Mouse (Mus musculus) T-helper 17 cell (primary cell): Measurements from ENCODE around the gene Fstl5.

Source experiments
- in situ Hi-C, 2 experiments: fragments of 300-600 bp; cut with MboI, MseI; formaldehyde crosslinking; loops; 1 replicate in 1 of 2; 2 replicates in 1 of 2; pipeline ENCODE4 v1.15.1; 2025; ENCODE audit warnings: high pct_unique_total_duplicates in 2 of 2

The Fstl5 gene

DNA sequence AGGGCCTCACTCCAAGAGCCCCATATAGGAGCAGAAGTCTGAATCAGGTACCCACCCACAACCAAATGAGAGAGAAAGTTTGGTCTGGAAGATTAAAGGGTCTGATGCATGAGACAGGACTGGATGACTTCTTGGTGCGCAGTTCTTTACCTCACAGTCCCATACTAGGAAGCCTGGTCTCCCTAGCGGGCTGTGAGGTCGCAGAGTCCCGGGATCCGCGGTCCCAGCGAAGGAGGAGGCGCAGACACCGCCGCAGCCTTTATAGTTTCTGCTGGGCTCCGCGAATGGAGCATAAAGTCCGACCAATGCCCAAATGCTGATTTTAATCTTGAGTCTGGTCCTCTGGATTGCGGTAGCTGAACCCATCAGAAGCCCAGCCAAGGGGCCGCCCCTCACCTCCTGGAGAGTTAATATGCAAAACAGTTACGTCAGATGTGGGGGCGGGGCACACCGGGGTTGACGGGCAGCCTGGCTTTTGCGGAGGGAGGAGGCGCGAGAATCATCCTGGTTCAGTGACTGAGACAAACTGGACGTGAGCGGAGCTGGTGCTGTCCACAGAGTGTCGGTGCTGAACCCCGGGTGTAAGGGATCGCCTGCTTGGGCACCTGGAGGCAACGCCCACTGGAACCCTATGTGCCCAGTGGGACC is at the start of gene Fstl5:
TSS of gene Fstl5 (plus strand) at position 211 of the 648 bp plus-strand sequence.
- in situ Hi-C loops: no loop called here

- in situ Hi-C loops: no loop called here
Observed at GRCm38 (mm10) chr3:76025523-76025922, 48.5 kb upstream of the Fstl5 start.

- in situ Hi-C loops: no loop called here
Observed at GRCm38 (mm10) chr3:76051124-76051523, 22.9 kb upstream of the Fstl5 start.

GRCm38 (mm10) chr3:76061996-76062395 is 12.1 kb upstream of the Fstl5 start:
- in situ Hi-C loops: no loop called here

- in situ Hi-C loops: no loop called here
Observed at GRCm38 (mm10) chr3:76067920-76068319, 6.2 kb upstream of the Fstl5 start.

DNA sequence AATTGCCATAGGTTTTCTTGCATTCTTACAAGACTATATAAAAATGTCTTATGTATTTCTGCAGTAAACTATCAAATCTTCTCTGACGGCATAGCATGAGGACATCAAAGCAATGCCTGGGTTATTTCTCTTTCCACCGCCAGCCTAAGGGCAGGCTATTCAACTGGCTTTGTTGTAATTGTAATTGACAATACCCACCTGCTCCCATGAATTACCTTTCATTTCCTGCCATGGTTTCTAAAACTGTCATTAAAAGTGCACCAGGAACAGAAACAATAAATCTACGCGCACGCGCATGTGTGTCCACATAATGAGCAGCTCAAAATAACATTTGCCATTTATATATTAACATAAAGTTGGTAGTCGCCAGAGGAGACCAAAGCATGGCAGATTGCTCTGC is 1.2 kb upstream of the Fstl5 start:
- in situ Hi-C loops: no loop called here

DNA sequence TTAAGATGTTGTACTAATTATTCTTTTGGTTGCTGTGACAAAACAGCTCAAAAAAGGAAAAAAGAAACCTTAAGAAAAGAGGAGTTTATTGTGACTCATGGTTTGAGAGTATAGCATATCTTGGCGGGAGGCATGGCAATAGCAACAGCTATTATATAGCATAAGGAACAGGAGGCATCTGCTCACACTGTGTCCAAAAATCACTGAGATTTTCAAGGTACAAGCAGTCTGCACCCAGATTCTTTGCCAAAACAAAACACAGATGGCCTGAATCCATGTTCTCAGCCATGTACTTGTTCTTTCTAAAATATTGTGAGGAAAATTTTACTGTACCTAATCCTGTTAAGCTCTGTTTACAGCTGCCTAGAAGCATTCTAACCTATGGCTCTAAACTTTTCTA is 66.4 kb downstream of the Fstl5 start:
- in situ Hi-C loops: no loop called here

DNA sequence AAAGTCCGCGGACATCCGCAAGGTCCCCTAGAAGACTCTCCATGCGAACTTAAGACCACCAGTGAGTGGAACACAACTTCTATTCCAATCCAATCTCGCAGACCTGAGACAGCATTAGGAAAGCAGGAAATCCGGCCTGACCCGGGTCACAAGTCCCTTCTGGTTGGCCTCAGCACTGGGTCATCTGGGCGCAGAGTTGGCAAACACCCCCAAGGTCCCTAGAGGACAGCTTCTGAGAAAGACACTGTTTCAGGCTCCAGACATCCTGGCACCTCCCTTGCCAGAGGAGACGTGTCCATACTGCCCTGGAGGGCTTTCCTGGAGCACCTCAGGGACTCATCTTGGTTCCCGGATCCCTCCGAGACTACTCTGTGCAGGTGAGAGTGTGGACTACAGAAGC is 73.8 kb downstream of the Fstl5 start:
- in situ Hi-C loops: no loop called here

- in situ Hi-C loops: no loop called here
Observed at GRCm38 (mm10) chr3:76238834-76239233, 164.8 kb downstream of the Fstl5 start.

- in situ Hi-C loops: no loop called here
Observed at GRCm38 (mm10) chr3:76251385-76251784, 177.3 kb downstream of the Fstl5 start.

DNA sequence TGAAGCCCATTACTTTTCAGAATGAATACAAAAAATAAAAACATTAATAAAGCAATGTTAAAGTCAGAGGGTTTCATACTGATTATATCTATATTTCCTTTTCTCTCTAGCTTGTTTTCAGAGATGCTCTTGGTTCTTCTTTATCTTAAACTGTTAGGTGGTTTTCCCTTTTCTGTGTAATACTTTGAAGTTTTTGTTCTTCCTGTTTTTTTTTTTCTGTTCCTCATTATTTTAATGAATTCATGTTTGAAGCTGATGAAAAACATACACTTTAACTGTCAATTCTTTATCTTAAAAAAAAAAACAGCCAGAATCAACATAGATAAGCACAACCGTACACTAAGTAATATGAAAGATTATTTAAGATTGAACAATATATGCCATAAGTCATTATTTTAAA is 218.9 kb downstream of the Fstl5 start:
- in situ Hi-C loops: no loop called here

DNA sequence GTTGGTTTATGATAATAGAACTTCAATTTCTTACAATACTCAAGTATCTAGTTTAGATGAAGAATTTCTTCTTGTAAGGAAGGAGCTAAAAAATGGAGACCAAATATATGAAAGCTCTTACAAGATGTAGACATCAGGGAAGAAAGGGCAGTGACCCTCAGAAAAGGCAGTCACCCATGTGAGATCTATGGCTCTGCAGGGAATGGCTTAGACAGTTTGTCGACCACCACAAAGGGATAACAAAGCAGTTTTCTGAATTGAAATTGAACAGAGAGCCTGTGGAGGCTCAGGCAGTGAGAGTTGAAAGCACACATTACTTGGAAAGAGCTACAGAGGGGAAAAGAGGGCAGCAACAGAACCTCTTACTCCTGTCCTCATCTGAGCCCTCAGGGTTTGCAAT is 220.3 kb downstream of the Fstl5 start:
- in situ Hi-C loops: no loop called here

- in situ Hi-C loops: no loop called here
Observed at GRCm38 (mm10) chr3:76301026-76301773, 227.1 kb downstream of the Fstl5 start.

- in situ Hi-C loops: no loop called here
Observed at GRCm38 (mm10) chr3:76316991-76317390, 242.9 kb downstream of the Fstl5 start.

DNA sequence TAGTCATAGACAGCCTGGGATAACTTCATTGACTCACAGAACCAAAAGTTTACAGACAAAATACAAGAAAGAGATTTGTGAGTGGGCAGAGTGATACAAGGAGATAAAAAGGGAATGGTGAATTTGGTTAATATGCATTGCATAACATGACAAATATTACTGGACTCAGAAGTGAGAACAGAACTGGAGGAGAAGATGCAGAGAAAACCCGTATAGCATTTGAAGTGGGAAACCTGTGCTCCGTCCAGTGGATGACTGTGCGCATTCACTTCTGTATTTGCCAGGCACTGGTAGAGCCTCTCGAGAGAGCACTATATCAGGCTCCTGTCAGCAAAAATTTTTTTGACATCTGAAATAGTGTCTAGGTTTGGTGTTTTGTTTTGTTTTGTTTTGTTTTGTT is 245.5 kb downstream of the Fstl5 start:
- in situ Hi-C loops: no loop called here

GRCm38 (mm10) chr3:76322431-76322830 is 248.4 kb downstream of the Fstl5 start:
- in situ Hi-C loops: no loop called here

- in situ Hi-C loops: no loop called here
Observed at GRCm38 (mm10) chr3:76336922-76337321, 262.9 kb downstream of the Fstl5 start.

DNA sequence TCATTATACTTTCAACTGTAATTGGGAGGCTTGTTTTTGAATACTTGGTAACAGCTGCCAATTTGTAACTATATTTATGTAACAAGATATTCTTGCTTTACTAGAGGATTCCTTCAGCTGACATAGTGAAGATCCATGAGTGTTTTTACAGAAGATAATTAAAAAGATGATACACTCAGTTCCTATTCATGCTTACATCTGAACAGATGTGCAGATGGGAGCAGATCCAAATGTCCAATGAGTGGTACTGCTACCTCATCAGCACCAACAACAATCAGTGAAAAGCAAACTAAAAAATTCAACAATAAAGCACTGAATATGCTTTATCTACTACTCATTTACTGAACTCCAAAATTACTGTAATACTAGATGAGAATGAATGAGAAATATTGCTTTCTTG is 292.9 kb downstream of the Fstl5 start:
- in situ Hi-C loops: no loop called here

- in situ Hi-C loops: no loop called here
Observed at GRCm38 (mm10) chr3:76369910-76370309, 295.8 kb downstream of the Fstl5 start.

GRCm38 (mm10) chr3:76428775-76429372 is 354.8 kb downstream of the Fstl5 start:
- in situ Hi-C loops: no loop called here

DNA sequence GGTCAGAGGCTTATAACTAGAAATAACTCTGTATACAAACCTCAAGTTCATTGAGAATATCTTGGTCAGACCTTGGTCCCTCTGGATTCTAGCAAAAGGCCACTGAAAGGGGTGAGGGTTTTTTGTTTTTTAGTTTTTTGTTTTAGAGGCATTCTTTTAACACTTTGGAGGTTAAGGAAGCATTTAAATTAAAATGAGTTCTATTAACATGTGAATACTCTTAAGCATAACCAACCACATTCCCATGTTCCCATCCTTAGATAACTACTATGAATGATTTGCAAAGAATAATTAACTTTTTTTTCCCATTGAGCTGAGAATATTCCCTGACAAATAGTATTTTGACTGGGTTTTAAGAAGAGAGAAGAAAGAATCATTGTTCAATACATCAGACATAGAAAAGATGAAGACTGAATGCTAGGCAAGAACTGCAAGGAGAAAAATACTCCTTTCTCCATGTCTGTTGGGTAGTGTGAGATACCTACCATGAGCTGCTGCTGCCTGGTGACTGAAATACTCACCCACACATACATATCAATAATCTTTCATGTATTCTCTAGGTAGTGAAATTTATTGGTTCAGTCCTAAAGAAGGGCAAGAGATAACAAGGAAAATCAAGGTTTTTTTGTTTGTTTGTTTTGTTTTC is 393.3 kb downstream of the Fstl5 start:
- in situ Hi-C loops: no loop called here

DNA sequence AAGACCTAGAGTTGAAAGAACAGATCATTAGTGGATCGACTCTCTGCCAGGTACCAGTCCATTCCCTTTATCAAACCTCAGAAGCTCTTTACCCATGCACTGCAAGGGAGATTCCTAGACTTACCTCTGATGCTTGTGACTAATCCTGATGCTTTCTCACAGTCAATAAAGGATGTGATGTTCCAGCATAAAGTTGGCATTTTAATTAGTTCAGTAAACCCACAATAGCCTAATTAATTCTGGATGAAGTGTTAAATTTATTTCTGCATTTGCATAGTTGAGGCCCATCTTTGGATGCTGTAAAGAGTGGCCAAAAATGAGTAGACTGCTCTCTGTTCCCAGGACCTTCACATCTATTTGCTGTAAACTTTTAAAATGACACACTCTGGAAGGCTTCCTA is 394.1 kb downstream of the Fstl5 start:
- in situ Hi-C loops: no loop called here
